Mouse (Mus musculus): ENCODE data around the gene Zbtb24. TPM values are rescaled to one million over a fixed set of nuclear protein-coding genes. Genes with fewer than 3 reads are reported as not detected.

Gene Zbtb24
- polyA plus RNA-seq, 1 experiment from 2014 or later, result 22.7 TPM

DNA sequence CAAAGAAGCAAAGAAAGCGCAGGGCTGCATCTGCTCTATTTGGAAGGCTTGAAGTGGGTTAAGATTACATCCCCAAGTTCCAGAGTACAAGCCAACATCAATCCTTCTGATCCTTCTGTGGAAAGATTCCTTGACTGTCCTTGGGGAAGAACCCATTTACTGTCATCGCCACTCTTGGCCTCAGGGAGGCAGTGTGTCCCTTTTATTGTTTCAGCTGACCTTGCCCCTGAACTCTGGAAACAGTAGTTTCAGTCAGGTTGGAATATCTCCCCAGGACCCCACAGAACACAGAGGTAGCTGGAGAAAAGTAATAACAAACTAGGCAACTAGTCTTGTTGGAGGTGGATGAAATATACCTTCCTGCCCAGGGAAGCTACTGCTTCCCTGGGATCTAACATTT lies 59.0 kb downstream of the Zbtb24 start:
- ATAC-seq, result no peak
- 38% methylated on average over 2 of the region's 2 CpGs for WGBS
- no peak overlapping the region for H3K4me2 ChIP-seq (ENCODE audit: low read length)

DNA sequence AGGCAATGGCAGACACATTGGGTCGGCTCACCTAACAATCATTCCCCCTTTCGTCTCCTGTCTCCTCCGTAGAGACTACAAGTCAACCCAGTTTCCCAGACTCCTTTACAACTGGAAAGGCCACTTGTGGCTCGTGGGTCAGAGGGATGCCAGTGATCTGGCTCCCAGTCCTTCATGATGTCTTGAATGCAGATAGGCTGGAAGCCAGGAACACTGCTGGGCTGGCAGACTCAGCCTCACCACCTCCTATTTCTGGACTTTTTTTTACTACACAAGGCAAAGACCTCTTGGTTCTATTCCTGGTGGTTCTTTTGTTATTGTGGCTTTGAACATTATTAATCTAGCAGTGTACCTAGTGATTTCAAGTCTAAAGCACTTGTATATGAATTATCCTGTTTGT lies 64.1 kb downstream of the Zbtb24 start:
- Histone ChIP-seq H3K4me3 (replicated peaks; ENCODE audit: low read length) (no peak overlapping the region), H3K27me3 (replicated peaks; ENCODE audit: control insufficient read depth, insufficient read depth, low read length) (no peaks in the 10 kb centered on the region), H3K36me3 (ENCODE audit: control insufficient read depth, insufficient read depth) (no peaks in the 10 kb centered on the region), H3K9me3 (ENCODE audit: control insufficient read depth, low read length) (no peaks in the 10 kb centered on the region), H3K4me1 (replicated peaks; ENCODE audit: control insufficient read depth, insufficient read depth, low read length) (no peaks in the 10 kb centered on the region), H3K27ac (ENCODE audit: low read length) (no peak overlapping the region), H3K4me2 (ENCODE audit: low read length) (no peak overlapping the region), H3K9ac (replicated peaks; ENCODE audit: low read depth, low read length) (no peak overlapping the region)
- no peak for ATAC-seq
- WGBS, result 74% methylated on average over 4 of the region's 4 CpGs

More for the DNA sequence above, 59.0 kb downstream of the Zbtb24 start:
- Histone ChIP-seq H3K36me3 (ENCODE audit: control insufficient read depth, insufficient read depth) (no peaks in the 10 kb centered on the region), H3K27me3 (replicated peaks; ENCODE audit: control insufficient read depth, insufficient read depth, low read length) (no peaks in the 10 kb centered on the region), H3K9ac (replicated peaks; ENCODE audit: low read depth, low read length) (no peak overlapping the region), H3K27ac (ENCODE audit: low read length) (no peak overlapping the region), H3K9me3 (ENCODE audit: control insufficient read depth, low read length) (no peaks in the 10 kb centered on the region), H3K4me3 (replicated peaks; ENCODE audit: low read length) (no peak overlapping the region), H3K4me1 (replicated peaks; ENCODE audit: control insufficient read depth, insufficient read depth, low read length) (no peaks in the 10 kb centered on the region)

DNA sequence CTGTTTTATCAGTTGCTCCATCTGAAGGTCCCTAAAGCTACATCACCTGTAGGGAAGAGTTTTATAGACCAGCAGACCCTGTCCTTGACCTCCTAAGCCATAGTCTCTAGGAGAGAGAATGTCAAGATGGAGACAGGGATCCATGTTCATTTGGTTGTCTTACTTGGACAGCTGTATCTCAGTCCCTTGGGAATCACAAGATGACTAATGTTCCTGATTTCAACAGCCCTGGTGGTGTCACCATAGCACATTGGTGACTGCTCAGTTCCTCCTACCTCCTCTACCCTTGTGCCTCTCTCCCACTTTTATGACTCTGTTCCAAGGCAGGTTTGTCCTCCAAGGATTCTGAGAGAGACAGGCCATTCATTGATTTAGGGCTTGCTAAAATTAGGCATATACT lies 64.7 kb downstream of the Zbtb24 start:
- no peak for ATAC-seq
- Histone ChIP-seq H3K36me3 (ENCODE audit: control insufficient read depth, insufficient read depth) (no peaks in the 10 kb centered on the region), H3K9me3 (ENCODE audit: control insufficient read depth, low read length) (no peaks in the 10 kb centered on the region), H3K4me2 (ENCODE audit: low read length) (no peak overlapping the region), H3K27me3 (replicated peaks; ENCODE audit: control insufficient read depth, insufficient read depth, low read length) (no peaks in the 10 kb centered on the region), H3K27ac (ENCODE audit: low read length) (no peak overlapping the region), H3K9ac (replicated peaks; ENCODE audit: low read depth, low read length) (no peak overlapping the region), H3K4me3 (replicated peaks; ENCODE audit: low read length) (no peak overlapping the region), H3K4me1 (replicated peaks; ENCODE audit: control insufficient read depth, insufficient read depth, low read length) (no peaks in the 10 kb centered on the region)

Other genes starting within 250 kb of the Zbtb24 start
- gene Fig4, start 147.1 kb upstream of the Zbtb24 start, polyA plus RNA-seq (2015; fragmentation: Nextera tagmentation; extraction: Ambion mirVana), result 34.4 and 37.9 TPM in 2 replicates
- gene Ak9, start 146.4 kb upstream of the Zbtb24 start, polyA plus RNA-seq (2015; fragmentation: Nextera tagmentation; extraction: Ambion mirVana), result 0.14 and 0.26 TPM in 2 replicates
- 44.8 and 45.1 TPM in 2 replicates for gene Mical1, start 25.9 kb downstream of the Zbtb24 start, polyA plus RNA-seq (2015; fragmentation: Nextera tagmentation; extraction: Ambion mirVana)
- gene Smpd2, start 40.0 kb downstream of the Zbtb24 start, polyA plus RNA-seq (2015; fragmentation: Nextera tagmentation; extraction: Ambion mirVana), result 38.0 and 43.0 TPM in 2 replicates
- gene Ppil6, start 40.1 kb downstream of the Zbtb24 start, polyA plus RNA-seq (2015; fragmentation: Nextera tagmentation; extraction: Ambion mirVana), result 1.7 and 2.1 TPM in 2 replicates
- 61.8 and 81.7 TPM in 2 replicates for gene Cd164, start 69.0 kb downstream of the Zbtb24 start, polyA plus RNA-seq (2015; fragmentation: Nextera tagmentation; extraction: Ambion mirVana)